Mouse (Mus musculus) embryonic fibroblast, embryonic 13.5 days (primary cell): ENCODE measurements around the gene Gpc3.

Experiments
- CTCF ChIP-seq: IDR thresholded peaks from 2 replicates; pipeline ENCODE4 v1.5.1; 2011; ENCODE audit warnings: mild to moderate bottlenecking, control low read depth, low read length, moderate library complexity, borderline replicate concordance; ENCODE audit not compliant: insufficient read depth
- POLR2A ChIP-seq: IDR thresholded peaks from 2 replicates; pipeline ENCODE4 v1.6.1; 2011; ENCODE audit warnings: low read depth, mild to moderate bottlenecking, control low read depth, low read length, moderate library complexity

DNA sequence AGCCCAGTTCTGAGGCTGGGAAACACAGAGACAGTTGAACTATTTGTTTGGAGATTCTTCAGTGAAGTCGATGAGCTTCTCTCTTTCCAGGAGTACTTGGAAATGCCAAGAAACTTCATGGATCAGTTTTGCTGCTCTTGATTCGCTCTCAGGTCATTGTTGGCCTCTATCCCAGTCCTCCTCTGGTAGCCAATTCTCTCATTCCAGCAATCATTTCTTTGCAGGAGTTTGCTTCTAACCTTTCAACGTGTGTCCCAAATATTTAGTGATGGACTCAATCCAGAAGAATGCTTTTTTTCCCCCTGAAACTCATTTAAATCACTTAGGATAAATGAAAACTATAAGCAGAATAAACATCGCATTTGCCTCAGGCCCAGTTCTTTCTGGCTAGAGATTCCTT is 383.0 kb downstream of the Gpc3 start:
- TF ChIP-seq POLR2A (no peak), CTCF (no peak)
